Mouse (Mus musculus): ENCODE measurements at regions not wholly inside any gene's neighbourhood (a gene's known extent, or its start where the extent isn't known, plus 50 kb on each side); places are given as distances from the start of the nearest gene placed in this dataset.
A peak's percentile ranks its signal among the peaks of the same experiment; 100 is the strongest.

DNA sequence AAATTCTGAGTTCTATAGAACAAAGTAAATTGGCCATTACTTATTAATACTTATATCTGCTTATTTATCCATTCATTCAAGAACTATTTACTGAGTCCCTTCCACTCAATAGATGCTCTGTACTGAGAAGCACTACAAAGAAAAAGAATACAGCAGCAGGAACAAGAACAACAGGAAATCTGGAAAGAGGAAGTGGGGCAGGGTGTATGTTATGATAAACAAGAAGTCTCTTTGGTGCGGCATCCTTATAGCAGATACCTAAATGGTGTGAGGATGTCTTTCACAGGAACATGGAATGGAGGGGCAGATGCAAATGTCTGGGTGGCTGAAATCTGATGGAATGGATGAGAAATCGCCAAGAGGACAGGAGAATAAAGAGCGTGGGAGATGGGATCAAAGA, 208.5 kb upstream of the Zc3h12c start:
- no peak for DNase-seq

DNA sequence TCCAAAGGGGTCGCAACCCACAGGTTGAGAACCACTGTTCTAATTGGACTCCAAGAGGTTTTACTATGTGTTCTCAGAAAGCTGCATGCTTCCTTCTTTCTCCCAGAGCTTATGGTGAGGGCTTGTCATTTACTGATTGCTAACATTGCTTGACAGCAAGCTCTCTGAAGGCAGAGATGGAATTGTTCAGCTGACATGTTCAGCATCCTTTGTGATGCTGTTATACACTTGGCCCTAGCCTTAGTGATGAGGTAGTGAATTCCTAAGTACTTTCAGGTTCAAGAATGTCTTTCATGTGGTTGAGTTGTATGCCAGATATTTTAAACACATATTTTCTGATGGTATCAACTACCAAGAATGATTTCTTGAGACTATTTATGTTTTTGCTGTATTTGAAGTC, 202.9 kb upstream of the Zc3h12c start:
- DNase-seq: no peak

DNA sequence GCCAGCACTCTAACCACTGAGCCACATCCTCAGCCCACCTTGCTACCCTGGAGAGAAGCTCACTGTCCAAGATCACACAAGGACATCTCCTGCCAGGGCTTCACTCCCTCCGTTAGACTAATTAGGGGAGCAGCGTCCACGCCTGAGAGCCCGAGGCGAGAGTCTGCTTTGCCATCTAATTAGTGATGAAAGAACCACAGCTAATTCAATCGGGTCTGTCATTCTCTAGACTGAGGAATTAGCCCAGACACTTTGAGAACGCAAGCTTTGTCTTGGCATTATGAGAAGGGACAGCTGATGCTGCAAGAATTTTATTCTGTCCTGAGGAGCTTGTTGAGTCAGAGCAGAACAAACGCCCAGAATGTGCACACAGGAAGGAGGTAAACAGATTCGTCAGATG, 200.5 kb upstream of the Zc3h12c start:
- no peak for DNase-seq

DNA sequence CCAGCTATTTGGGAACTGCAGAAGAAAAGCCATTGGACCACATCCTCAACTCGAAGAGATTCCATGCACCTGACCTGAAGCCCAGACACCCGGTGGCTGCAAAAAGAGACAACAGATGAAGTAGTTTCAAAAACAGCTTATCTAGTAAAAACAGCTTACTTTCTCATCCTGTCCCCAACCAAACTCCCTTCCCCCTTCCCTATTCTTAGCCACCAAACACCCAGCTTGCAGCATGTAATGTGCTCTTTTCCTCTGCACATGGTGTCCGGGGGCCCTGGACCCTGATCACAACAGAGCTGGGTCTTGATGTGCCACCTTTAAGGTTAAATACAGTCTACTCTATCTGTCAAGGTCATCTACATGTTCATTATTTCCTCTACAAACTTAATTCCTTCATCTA, 199.7 kb upstream of the Zc3h12c start:
- DNase-seq: no peak

DNA sequence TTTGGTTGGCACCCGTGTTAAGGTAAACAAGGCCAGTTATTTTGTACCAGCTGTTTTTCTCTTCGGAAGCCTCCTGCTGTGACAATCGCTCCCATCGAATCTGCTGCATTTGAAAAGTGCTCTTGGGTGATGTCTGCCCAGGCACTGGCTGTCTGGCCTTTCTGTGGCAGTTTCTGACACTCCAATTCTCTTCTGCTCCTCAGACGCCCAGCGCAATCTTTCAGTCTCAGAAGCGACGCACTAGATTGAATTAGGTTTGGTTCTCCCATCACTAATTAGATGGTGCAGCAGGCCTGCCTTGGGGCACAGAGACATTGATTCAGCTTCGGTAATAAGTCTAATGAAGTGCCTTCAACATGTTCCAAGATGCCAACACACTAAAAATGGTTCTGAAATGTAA, 197.7 kb upstream of the Zc3h12c start:
- DNase-seq: no peak

DNA sequence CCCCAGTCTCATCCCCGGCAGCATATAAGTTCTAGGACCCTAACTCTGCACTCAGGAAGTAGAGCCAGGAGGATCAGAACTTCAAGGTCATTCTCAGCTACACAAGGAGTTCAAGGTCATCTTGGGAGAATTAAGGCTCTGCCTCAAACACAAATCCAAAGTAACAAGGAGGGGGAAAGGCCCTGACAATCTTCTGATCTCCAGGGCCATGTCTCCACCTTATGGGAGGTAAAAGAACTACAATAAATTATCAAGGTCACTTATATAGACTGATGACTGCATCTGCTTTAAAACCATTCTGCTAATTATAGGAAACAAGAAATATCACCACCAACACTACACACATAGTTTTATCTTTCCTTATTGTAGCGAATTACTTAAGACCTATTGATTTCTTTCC, 193.2 kb upstream of the Zc3h12c start:
- DNase-seq: no peak

DNA sequence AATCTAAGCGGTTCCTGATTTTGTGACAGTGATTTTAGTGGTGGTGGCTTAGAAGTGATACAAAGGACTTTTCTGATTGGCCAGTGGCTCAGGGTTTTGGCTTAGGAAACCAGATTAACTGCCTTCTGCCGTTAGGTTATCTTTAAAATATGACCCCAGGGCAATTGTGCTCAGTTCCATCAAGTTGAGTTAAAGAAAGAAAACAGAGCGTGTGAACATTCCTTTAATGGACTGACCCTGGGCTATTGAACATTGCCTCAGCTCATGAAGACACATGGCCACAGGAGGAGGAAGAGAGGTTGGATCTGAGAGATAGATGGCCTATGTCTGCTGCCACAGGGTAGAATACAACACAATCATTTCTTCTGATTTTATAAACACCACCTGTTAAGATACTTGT, 191.0 kb upstream of the Zc3h12c start:
- DNase-seq: no peak

DNA sequence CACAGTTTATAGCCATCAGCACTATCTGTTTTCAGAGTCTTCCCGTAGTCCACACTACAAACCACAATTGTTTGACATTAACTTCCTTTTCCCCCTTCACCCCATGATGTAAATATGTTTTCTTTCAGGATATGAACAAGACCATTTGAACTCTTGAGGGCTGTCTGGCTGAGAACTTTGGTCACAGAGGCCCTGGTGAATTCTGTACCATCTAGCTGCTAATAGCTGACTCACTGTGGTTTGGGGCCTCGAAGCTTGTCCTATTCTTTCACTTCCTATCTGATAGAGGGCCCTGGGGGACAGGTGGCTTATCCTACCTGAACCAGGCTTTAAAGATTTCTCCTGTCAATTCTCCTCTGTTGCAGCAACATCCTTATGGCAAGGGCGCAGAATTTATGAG, 188.2 kb upstream of the Zc3h12c start:
- DNase-seq: no peak

DNA sequence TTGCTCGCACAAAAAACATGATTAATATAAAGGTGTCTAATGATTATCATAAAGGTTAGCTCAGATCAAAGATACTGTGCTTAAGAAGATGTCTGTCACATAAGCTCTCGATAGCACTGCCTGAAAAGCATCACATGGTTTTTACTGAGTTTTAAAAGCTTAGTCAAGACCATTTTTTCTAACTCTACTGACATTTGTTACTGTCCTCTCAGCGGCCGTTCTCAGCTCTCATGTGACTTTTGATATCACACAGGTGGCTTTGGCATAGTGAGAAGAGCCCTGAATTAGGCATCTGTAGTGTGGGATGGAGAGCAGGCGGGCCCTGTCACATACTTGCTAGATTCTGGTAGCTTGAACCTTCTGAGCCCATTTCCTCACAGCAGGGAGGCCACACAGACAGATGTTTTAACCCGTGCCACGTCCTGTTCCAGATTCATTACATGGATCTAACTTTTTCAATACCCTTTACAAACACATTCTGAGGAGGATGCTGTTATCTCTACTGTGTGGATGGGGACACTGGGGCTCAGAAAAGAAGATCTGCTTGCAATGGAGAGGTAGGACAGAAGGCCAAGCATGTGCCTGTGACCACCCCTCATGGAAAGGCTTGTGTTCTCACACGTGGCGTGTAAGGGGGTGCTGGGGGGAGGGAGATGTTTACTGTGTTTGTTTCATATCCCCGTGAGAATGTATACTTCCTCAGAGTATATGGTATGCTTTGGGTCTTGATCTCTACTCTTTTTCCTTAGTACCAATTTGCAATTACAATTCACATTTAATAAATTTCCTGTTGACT, 187.0 kb upstream of the Zc3h12c start:
- DNase-seq: no peak

DNA sequence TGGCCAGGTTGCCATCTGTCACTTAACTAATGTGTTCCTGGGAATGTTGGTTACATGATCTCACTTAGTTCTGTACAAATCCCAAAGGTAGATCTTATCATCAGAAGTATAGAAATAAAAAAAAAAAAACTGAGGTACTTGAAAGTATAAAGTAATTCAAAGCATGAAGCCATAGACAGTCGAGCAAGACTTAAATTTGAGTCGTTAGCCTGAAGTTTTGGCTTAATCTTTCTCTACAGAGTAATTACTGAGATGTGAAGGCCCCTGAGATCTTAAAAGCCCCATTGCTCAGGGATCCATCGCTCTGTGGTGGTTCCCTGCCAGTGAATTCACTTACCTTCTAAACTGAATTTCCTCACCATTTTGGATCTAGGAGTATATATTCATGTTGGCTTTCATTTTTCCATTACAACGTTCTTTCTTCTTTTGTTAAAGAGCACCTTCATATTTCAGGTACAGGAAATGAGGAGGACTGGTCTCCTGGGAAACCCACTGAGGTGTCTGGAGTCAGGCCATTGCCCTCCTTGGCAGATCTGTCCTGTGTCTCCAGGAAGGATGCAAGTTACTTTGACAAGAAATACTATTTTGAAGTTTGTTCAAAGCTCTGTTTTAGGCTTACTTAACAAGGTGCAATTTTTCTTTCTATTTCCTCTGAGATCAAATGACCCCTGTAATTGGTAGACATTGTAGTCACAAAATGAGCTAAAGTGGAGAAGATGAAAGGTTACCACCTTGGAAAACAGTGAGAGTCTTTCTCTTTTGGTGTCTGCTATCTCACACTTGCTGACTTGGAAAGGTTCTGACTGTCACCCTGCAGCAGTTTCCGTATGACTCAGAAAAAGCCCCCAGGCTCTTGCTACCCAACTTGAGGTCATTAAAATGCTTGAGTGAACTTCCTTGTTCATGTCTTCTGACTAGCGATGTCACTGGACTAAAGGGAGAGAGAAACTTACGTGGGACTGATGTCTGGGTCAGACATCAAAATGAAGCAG, 180.5 kb upstream of the Zc3h12c start:
- DNase-seq: no peak

DNA sequence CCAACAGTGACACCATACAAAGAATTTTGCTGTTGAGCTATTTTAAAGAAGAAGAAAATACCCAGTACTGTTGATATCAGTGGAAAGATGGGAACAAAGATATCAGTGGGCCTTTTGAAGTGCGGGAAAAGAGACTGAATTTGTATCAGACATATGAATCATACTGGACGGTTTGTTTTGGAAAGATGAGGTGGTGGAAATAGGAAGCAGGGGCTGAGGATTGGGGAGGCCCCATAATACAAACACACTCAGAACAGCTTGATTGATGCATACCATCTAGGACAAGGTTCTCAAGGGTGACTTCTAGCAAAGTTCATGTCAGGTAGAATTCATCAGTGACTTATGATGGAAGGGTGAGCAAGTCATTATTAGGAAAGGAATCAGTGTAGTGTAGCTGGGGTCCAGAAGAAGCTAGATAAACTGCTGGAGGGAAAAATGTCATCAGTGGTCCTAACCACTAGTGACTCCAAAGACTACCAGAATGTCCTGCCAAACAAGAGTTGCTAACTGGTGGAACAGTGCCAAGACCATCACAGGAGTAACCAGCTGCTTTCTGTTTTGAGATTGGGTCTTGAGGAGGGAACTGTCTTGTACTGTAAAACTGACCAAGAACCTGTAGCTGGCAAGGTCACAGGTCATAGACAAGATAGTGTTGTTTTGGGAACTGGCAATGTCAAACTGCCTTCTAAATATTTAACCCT, 176.0 kb upstream of the Zc3h12c start:
- DNase-seq: no peak

DNA sequence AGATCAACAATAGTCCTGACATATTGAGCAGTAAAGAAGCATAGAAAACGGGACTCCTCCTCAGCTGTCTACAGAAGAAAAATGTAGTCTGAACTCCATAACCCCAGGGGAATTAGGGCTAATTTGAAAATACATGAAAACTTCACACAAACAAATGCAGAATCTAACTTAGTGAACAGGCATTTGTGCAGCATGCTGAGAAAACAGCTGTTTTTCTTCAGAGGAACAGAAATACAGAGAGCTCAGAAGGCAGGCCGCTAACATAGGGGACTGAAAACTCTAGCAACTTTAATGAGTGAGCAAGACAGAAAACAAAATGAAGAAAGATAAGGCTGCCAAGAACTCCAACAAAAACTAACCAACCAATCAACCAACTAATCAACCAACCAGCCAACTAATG, 172.7 kb upstream of the Zc3h12c start:
- no peak for DNase-seq

DNA sequence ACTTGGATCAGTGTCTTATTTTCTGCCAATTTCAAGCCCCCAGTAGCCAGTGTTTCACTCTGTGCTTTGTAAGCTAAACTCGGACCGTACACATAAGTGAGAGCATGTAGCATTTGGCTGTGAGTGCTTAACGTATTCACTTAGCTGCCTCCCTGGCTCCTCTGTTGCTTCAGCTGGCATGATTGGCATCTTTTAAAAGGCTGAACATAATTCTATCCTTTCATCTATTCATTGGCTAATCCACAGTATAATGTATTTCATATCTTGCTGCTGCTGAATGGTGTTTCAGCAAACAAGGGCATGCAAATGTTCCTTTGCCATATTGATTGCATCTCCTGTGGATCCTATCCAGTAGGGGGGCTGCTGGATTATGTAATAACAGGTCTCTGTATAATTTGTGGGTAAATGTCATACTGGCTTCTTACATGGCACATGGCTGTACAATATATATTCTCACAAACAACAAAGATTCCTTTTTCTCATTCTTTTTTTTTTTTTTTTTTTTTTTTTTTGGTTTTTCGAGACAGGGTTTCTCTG, 169.5 kb upstream of the Zc3h12c start:
- no peak for DNase-seq

DNA sequence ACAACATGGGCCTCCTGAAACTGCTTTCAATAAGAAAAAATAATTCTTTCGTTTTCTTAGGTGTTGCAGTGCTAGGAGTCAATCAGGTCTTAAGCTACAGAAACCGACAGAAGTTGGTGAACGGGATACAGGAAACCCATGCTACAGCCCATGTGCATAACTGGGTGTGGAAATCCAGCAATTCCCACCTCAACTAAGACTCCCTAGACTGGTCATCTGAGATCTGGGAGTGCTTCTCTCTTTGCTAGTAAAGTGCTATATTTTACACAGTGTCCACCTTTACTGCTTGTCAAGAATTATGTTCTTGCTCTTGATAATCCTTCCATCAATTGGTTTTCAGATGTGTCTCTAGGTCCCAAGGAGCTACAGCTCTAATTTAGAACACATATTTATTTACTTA, 166.4 kb upstream of the Zc3h12c start:
- DNase-seq: no peak

DNA sequence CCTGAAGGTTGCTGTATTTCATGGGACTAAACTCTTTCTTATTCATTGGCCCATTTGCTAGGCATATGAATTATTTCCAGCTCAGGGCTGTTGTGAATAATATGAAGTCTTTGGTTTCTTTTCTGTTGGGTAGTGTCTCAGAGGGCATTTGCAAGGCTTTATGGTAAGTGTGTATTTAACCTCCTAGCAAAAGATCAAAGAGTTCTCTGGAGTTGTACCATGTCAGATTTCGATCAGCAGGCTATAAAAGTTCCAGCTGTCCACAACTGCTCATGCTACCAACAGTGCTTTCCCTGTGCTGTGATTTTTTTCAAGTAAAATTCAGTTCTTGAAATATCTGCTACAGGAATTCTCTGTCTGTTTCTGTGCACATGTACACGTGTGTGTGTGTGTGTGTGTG, 165.5 kb upstream of the Zc3h12c start:
- no peak for DNase-seq

DNA sequence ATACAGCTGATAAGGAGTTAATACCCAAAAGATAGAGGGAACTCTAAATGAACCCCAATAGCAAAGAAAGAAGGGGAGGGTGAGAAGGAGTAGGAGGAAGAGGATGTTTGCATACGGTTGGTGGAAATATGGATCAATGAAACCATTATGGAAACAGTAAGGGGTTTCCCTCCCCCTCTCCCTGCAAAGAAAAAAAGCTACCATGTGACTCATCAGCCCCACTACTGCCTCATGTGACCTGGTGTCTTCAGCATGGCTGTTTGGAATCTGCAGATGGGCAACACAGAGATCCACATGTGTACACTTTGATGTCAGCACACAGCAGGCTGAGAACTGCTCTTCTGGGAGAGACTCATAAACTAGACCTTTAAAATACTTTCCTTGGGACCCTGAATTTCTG, 163.4 kb upstream of the Zc3h12c start:
- DNase-seq: no peak

DNA sequence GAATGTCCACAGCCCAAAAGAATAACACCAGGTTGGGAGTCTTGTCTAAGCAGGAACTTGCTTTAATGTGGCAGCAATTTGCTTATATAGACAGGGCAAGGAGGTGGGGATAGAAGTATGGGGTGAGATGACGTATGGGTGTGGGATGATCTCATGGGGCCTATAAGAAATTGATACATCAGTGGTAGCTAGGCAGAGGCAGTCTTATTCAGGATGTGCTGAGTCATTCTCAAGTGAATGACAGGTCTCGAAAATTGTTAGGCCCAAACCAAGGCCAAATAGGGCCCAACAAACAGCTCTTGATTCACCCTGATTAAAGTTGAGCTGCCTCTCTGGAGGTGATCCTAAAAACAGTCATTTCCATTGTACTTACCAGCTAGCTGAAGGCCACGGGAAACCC, 162.3 kb upstream of the Zc3h12c start:
- no peak for DNase-seq

DNA sequence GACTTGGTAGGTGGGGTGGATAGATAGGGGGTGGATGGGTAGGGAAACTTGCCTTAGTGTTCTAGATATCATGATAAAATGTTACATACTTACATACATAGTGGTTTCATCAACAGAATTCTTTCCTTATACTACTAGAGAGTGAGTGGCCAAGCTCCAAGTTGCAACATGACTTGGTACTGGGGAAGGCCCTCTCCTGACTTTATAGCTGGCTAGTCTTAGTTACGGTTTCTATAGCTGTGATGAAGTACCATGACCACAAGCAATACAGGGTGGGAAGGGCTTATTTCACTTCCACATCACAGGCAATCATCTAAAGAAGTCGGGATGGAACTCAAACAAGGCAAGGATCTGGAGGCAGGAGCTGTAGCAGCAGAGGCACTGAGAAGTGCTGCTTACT, 156.0 kb upstream of the Zc3h12c start:
- no peak for DNase-seq

DNA sequence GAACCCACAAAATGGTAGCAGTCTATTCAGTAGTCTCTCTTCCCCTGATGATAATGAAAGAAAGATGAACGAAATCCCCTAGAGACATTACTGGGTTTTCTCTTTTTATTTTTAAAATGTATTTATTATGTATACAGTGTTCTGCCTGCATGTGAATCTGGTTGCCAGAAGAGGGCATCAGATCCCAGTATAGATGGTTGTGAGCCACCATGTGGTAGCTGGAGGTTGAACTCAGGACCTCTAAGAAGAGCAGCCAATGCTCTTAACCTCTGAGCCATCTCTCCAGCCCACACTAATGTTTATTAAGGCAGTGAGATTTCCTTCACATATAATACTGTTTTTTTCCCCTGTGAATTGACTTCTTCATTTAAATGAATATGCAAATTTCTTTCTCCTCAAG, 155.4 kb upstream of the Zc3h12c start:
- DNase-seq: no peak

DNA sequence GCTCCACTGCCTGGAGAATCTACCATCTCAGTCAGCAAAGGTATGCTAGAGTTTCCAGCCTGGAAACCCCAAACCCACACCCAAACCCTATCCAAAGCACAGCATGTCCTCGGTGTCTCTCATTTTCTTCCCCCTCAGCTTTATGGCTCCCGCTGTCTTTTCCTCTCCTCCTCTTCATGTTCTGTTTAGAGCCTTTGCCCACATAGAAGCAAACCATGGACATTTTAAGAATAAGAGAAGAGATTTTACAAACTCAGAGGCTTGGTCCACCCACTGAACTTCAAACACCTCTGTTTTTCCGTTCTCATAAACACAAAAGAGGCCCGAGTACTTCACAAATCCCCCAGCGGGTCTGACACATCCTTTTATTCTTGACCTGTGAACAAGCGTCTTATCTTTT, 154.9 kb upstream of the Zc3h12c start:
- DNase-seq: no peak

DNA sequence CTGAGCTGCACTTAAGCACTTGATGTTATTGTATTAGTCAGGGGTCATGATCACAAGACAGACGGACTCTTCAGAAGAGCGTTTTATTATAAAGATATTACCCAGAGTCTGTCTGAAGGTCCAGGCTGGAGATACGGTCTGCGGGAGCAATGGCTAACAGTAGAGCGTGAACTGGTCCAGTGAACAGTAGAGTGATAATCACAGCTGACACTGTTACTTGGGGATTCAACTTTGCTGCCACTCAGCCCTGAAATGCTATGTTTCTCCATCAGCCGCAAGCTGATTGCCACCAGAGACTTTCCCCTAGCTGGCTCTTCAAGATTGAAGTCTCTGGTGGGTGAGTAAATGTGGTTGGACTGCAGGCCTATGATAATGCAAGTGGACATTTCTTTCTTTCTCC, 133.1 kb upstream of the Zc3h12c start:
- no peak for DNase-seq

DNA sequence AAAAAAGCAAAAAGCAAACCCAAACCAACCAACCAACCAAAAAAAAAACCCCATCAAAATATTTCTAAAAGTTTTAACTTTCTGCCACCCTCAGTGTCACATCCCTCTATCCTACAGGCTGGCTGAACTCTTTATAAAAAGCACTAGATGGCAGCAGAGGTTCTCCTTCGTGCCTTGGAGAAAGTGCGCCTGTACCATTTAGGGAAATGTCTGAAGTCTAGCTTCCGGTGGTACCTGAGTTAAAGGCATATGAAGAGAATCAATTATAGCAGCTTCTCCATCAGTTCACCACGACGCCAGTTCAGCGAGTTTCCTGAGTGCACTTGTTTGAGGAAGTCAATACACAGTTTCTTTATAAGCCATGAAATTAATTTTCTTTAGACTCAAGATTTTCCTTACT, 130.0 kb upstream of the Zc3h12c start:
- no peak for DNase-seq

DNA sequence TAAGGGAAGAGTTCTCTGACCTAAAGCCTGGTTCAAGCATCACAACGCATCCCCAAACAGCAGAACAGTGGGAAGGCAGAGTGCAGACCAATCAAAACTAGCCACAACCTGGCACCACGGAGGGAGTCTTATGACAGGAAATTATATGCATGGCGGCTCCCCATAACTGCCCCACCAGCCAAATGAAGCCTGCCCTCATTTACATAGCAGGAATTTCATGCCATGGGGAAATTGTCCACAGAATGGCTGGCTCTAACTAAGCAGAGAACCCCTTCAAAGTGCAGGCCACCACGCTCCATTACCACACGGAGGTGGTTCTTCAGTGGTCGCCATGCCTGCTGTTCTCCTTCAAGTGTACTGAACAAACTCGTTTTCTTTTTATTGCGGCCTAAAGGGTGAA, 126.3 kb upstream of the Zc3h12c start:
- DNase-seq: peak; percentile 71
